Mouse (Mus musculus) hindbrain, embryonic 16.5 days (tissue): ENCODE measurements around the gene Susd1. TPM values are rescaled to one million over a fixed set of nuclear protein-coding genes. Genes with fewer than 3 reads are reported as not detected.

Experiments
- ATAC-seq: fragments of 200-750 bp; cut with Nextera tagmentation; 2 replicates; pipeline ENCODE4 v1.8.0; 2017; ENCODE audit warnings: moderate TSS enrichment, moderate library complexity
- H3K27ac ChIP-seq: fragments of 300-500 bp; sonication (generic); 2 replicates; pipeline ENCODE4 v1.5.1; 2014; ENCODE audit warnings: low read depth, mild to moderate bottlenecking, control low read depth, low read length, moderate library complexity
- H3K27me3 ChIP-seq: fragments of 300-500 bp; sonication (generic); replicated peaks from 2 replicates; pipeline ENCODE4 v1.6.1; 2014; ENCODE audit warnings: low read length; ENCODE audit not compliant: control insufficient read depth, insufficient read depth
- H3K36me3 ChIP-seq: fragments of 300-500 bp; sonication (generic); 2 replicates; pipeline ENCODE4 v1.6.1; 2014; ENCODE audit warnings: mild to moderate bottlenecking, low read length, moderate library complexity, mixed read lengths; ENCODE audit not compliant: control insufficient read depth, insufficient read depth
- H3K4me1 ChIP-seq: fragments of 300-500 bp; sonication (generic); 2 replicates; pipeline ENCODE4 v1.6.1; 2014; ENCODE audit warnings: low read depth, low read length; ENCODE audit not compliant: control insufficient read depth, insufficient read depth
- H3K4me2 ChIP-seq: fragments of 300-500 bp; sonication (generic); 2 replicates; pipeline ENCODE4 v1.6.1; 2014; ENCODE audit warnings: mild to moderate bottlenecking, low read length, control low read depth, moderate library complexity
- H3K4me3 ChIP-seq: fragments of 300-500 bp; sonication (generic); 2 replicates; pipeline ENCODE4 v1.5.1; 2014; ENCODE audit warnings: mild to moderate bottlenecking, low read length, control low read depth, moderate library complexity
- H3K9ac ChIP-seq: fragments of 300-500 bp; sonication (generic); 2 replicates; pipeline ENCODE4 v1.6.1; 2014; ENCODE audit warnings: low read depth, mild to moderate bottlenecking, control low read depth, low read length, moderate library complexity
- H3K9me3 ChIP-seq: fragments of 300-500 bp; sonication (generic); 2 replicates; pipeline ENCODE4 v1.6.1; 2014; ENCODE audit warnings: mild to moderate bottlenecking, low read length, moderate library complexity; ENCODE audit not compliant: control insufficient read depth
- WGBS: fragments of 180-500 bp; shearing (Covaris S2); extraction: QIAGEN DNeasy Blood & Tissue Kit; methylation state at CpG from one replicate; pipeline ENCODE4 v1.1.7; 2014; 5-methylcytosine and 5-hydroxymethylcytosine counted together
- polyA plus RNA-seq: library from polyadenylated mRNA; unstranded; fragments of >200 nt; fragmentation: Nextera tagmentation; extraction: Ambion mirVana; gene quantifications from 2 replicates; pipeline ENCODE4 v1.2.1, GENCODE M21; 2015

Gene Susd1
- polyA plus RNA-seq, 1 experiment from 2014 or later, result 2.1 TPM

- H3K4me3 ChIP-seq, result no peak overlapping the region
- no peak overlapping the region for H3K9ac ChIP-seq
- H3K27ac ChIP-seq, result no peak overlapping the region
- no peaks in the 10 kb centered on the region for H3K4me1 ChIP-seq
- H3K4me2 ChIP-seq, result no peak overlapping the region
- 41% methylated on average over 5 of the region's 5 CpGs for WGBS
- no peak for ATAC-seq
- H3K36me3 ChIP-seq, result no peaks in the 10 kb centered on the region
- H3K27me3 ChIP-seq, result no peaks in the 10 kb centered on the region
- no peaks in the 10 kb centered on the region for H3K9me3 ChIP-seq
These were observed 17.1 kb downstream of the Susd1 start for GRCm38 (mm10) chr4:59421369-59421746.

GRCm38 (mm10) chr4:59420695-59421368 is 17.6 kb downstream of the Susd1 start:
- no peaks in the 10 kb centered on the region for H3K9me3 ChIP-seq
- H3K9ac ChIP-seq, result no peak overlapping the region
- no peak overlapping the region for H3K4me3 ChIP-seq
- no peaks in the 10 kb centered on the region for H3K36me3 ChIP-seq
- 85% methylated on average over 7 of the region's 7 CpGs for WGBS
- no peak for ATAC-seq
- H3K4me1 ChIP-seq, result no peaks in the 10 kb centered on the region
- no peak overlapping the region for H3K27ac ChIP-seq
- H3K4me2 ChIP-seq, result no peak overlapping the region
- no peaks in the 10 kb centered on the region for H3K27me3 ChIP-seq

GRCm38 (mm10) chr4:59419211-59419610 is 19.2 kb downstream of the Susd1 start:
- Histone ChIP-seq H3K4me2 (no peak overlapping the region), H3K36me3 (no peaks in the 10 kb centered on the region), H3K27ac (no peak overlapping the region), H3K9me3 (no peaks in the 10 kb centered on the region), H3K9ac (no peak overlapping the region), H3K4me3 (no peak overlapping the region), H3K4me1 (no peaks in the 10 kb centered on the region), H3K27me3 (no peaks in the 10 kb centered on the region)
- ATAC-seq, result no peak
- 89% methylated on average over 4 of the region's 4 CpGs for WGBS

- Histone ChIP-seq H3K27me3 (no peaks in the 10 kb centered on the region), H3K4me2 (no peak overlapping the region), H3K4me1 (no peaks in the 10 kb centered on the region), H3K27ac (no peak overlapping the region), H3K9ac (no peak overlapping the region), H3K4me3 (no peak overlapping the region), H3K36me3 (no peaks in the 10 kb centered on the region), H3K9me3 (no peaks in the 10 kb centered on the region)
- no peak for ATAC-seq
- 86% methylated on average over 5 of the region's 5 CpGs for WGBS
These were observed 25.0 kb downstream of the Susd1 start for GRCm38 (mm10) chr4:59413428-59413827.

DNA sequence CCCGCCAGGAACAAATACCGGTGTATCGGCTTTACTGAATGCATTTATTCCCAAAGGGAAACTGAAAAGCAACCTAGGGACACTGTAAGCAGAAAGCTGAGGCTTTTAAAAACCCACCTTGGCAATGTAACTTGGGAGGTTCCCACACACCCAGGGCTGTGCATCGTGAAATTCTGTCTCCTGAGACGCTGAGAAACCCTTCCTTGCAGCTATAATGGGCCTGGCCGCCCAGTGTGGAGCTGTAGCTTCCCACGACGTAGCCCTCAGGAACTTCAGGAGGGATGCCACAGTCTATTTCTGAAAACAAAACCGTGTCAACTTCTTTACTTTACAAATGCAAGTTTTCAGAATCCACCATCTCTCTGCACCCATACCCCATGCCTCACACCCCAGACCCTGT is 27.3 kb downstream of the Susd1 start:
- no peak for ATAC-seq
- no peaks in the 10 kb centered on the region for H3K27me3 ChIP-seq
- 87% methylated on average over 9 of the region's 9 CpGs for WGBS
- no peak overlapping the region for H3K4me2 ChIP-seq
- no peaks in the 10 kb centered on the region for H3K36me3 ChIP-seq
- H3K4me1 ChIP-seq, result no peaks in the 10 kb centered on the region
- H3K27ac ChIP-seq, result no peak overlapping the region
- H3K9ac ChIP-seq, result no peak overlapping the region
- no peaks in the 10 kb centered on the region for H3K9me3 ChIP-seq
- no peak overlapping the region for H3K4me3 ChIP-seq

DNA sequence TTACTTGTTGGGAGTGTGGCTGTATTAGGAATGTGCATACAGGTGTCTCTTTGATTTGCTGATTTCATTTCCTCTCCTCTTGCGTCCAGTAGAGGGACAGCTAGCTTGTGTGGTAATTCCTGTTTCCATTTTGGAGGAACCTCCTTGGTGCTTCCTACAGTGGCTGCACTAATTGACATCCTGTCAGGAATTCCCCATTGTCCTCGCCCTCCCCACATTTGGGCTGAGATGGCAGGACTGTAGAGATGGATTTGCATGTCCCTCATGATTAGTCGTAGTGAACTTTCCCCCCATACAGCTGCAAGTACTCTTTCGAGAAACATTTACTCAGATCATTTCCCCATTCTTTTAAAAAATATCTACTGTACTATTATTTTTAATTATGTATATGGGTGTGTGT is 30.7 kb downstream of the Susd1 start:
- no peaks in the 10 kb centered on the region for H3K36me3 ChIP-seq
- no peak for ATAC-seq
- no peaks in the 10 kb centered on the region for H3K9me3 ChIP-seq
- no peak overlapping the region for H3K4me3 ChIP-seq
- WGBS, result 82% methylated on average over 4 of the region's 4 CpGs
- no peak overlapping the region for H3K27ac ChIP-seq
- H3K27me3 ChIP-seq, result no peaks in the 10 kb centered on the region
- no peak overlapping the region for H3K4me2 ChIP-seq
- no peak overlapping the region for H3K9ac ChIP-seq
- no peaks in the 10 kb centered on the region for H3K4me1 ChIP-seq

- Histone ChIP-seq H3K9ac (no peak overlapping the region), H3K4me2 (0 out of 2 replicates have a peak overlapping the region, but pooled peaks have one; percentile 14), H3K4me3 (no peak overlapping the region), H3K36me3 (no peaks in the 10 kb centered on the region), H3K27ac (no peak overlapping the region), H3K27me3 (no peaks in the 10 kb centered on the region), H3K9me3 (no peaks in the 10 kb centered on the region), H3K4me1 (no peaks in the 10 kb centered on the region)
- ATAC-seq, result no peak
- 42% methylated on average over 6 of the region's 6 CpGs for WGBS
These were observed 34.1 kb downstream of the Susd1 start for GRCm38 (mm10) chr4:59404375-59404774.

DNA sequence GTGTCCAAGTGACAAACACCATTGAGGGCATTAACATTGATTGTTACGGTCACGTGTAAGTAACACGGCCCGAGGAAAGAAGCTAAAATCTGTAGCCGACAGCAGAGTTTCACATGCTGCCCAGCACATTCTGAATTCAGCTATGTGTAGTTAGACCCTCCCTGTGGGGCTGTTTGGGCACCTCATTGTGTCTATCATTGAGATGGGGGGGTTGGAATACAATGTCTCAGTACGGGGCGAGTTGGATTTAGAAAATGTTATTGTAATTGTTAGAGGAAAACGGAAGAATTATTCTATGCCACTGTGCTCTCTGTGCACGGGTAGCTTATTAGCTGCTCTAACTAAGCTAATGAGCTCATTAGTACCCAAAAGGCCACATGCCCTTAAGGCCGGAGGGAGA is 37.5 kb downstream of the Susd1 start:
- no peaks in the 10 kb centered on the region for H3K4me1 ChIP-seq
- no peaks in the 10 kb centered on the region for H3K36me3 ChIP-seq
- no peak for ATAC-seq
- H3K9me3 ChIP-seq, result no peaks in the 10 kb centered on the region
- no peak overlapping the region for H3K27ac ChIP-seq
- H3K27me3 ChIP-seq, result no peaks in the 10 kb centered on the region
- H3K4me2 ChIP-seq, result no peak overlapping the region
- no peak overlapping the region for H3K4me3 ChIP-seq
- H3K9ac ChIP-seq, result no peak overlapping the region
- WGBS, result 63% methylated on average over 10 of the region's 10 CpGs

DNA sequence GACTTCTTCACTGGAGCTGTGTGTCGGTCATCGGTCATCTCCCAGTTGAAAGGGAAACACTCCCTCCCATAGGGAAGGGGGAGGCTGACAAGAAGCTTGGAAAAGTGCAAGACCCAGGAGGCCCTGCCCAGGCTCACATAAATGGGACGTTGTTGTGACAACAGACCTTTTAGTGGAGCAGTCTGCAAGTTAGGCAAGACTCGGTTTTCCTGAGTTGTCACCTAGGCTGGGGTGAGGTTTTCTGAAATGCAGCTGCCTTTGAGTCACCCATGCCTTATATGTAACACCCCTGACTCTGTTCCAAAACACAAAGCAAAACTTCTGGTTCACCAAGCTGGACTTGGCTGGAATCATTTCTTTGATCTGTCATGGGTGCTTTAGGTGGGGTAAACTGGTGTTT is 39.1 kb downstream of the Susd1 start:
- no peaks in the 10 kb centered on the region for H3K36me3 ChIP-seq
- ATAC-seq, result no peak
- no peak overlapping the region for H3K4me2 ChIP-seq
- H3K9me3 ChIP-seq, result no peaks in the 10 kb centered on the region
- H3K9ac ChIP-seq, result no peak overlapping the region
- H3K27me3 ChIP-seq, result no peaks in the 10 kb centered on the region
- H3K27ac ChIP-seq, result no peak overlapping the region
- no peaks in the 10 kb centered on the region for H3K4me1 ChIP-seq
- no peak overlapping the region for H3K4me3 ChIP-seq
- WGBS, result 60% methylated on average over 4 of the region's 4 CpGs

GRCm38 (mm10) chr4:59395528-59395927 is 42.9 kb downstream of the Susd1 start:
- Histone ChIP-seq H3K4me1 (no peaks in the 10 kb centered on the region), H3K27me3 (no peaks in the 10 kb centered on the region), H3K36me3 (no peaks in the 10 kb centered on the region), H3K4me3 (no peak overlapping the region), H3K27ac (no peak overlapping the region), H3K4me2 (no peak overlapping the region), H3K9ac (no peak overlapping the region), H3K9me3 (no peaks in the 10 kb centered on the region; the same call in 1 of the 2 replicates)
- no peak for ATAC-seq
- WGBS, result 91% methylated on average over 2 of the region's 2 CpGs
